Mouse (Mus musculus) urinary bladder, postnatal 25 days (tissue): ENCODE data around the gene Lrrfip2.
A peak's percentile ranks its signal among the peaks of the same experiment; 100 is the strongest.

Experiments
- DNase-seq: peaks from one replicate; pipeline ENCODE4 v3.0.0; 2022; ENCODE audit warnings: low spot score

Lrrfip2 gene

DNA sequence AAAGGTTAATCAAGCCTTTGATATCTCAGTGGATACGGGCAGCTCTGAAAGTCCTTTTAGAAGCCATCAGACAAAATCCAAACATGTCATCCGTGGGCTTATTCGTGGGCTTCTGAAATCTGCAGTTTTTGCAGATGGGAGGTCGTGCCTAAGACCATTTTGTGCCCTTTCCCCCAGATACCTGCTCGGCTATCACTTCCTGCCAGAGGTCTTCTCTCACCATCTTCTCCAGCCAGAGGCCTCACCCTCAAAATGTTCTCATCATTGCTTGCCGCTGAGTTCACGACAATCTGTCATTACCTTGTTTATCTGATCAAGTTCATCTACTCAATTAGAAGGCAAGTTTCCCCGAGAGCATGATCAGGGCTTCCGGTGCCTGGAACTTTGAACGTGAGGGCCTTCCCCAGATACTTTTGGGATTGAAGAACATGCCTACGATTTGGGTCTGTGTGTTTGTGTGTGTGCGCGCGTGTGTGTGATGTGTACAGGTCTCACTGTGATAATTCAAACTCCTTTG, at the start of gene Lrrfip2:
TSS of gene Lrrfip2 (plus strand) at position 467 of the 517 bp plus-strand sequence.
- no peak for DNase-seq

DNA sequence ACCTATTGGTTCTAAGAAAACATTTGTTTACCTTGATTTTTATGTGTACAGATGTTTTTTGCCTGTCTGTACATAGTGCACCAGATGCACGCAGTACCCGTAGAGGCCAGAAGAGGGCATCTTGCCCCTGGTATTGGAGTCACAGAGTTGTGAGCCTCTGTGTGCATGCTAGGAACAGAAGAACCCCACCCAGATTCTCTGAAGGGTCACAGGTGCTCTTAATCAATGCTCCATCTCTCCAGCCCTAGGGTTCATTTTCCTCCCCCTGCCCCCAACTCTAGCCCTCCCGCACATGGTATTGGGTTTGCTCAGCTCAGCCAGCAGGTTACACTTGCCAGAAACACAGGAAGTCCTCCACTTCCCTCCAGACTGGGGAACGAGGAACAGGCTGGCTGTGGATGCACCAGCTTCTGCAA, 46.8 kb upstream of the Lrrfip2 start:
- peak; percentile 52 for DNase-seq

DNA sequence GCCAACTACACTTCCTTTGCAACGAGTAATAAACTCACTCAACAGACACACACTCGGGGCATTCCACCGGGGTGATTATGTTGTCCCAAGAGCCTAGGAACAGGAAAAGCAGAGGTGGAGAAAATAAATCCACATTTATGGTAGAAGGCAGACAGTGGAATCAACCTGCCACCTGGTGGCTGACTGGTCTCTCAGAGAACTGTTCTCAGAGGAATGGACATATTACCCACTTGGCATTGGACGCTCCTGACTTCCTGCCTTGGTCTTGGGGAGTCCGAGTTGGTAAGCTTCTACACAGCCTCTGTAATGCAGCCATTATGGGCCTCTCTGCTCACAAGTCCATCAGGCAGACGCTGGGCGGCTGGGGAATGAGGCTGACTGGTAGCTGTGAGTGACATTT, 45.2 kb upstream of the Lrrfip2 start:
- no peak for DNase-seq

DNA sequence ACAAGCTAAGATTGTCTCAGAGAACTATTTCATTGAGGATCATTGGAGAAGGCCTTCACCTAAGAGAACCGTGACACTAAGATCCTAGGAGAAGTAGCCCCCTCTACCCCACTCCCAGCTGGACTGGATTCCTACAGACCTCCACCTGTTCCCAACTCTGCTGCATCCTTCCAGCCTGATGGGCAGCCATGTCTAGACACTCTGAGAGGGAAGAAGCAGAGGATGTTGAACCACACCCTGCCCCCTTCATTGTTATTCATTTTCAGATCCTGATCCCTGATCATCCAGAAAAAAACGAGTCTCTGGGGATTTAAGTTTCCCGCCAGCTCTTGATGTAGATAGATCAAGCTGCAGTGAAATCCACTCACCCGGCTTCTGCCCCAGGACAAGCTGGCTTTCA, 44.4 kb upstream of the Lrrfip2 start:
- no peak for DNase-seq

DNA sequence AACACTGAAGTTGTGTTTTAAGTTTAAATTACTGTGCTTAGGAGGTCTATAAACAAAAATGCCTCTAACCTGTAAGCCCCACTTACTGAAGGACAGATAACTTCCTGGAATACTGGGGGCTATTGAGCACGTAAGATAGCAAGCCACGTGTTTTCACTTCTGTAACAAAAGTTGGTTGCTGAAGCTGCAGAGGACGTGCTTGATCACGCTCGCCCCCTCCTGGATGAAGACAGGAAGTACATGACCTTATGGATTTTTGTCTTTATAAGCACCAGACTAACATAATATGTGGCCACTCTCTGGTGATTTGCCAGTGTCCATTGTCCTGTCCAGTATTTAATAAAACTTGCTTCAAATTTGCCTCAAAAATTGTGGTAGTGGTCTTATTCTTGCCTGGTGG, 39.6 kb upstream of the Lrrfip2 start:
- no peak for DNase-seq

DNA sequence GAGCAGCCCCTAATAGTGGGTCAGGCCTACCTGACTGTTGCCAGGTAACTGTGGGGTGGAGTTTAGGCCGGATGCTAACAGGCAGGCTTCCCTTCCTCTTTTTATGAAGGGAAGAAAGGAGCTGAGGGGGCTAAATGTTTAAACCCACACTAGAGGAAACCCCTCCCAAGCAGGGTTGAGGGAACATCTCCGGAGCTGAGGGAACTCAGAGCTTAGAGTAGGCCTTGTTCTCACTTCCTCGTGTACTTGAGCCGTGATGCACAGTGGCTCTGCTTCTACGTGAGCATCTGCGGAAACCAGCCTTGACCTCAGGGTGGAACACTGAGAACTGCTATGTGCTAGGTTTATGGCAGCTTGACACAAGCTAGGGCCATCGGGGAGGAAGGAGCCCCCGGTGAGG, 36.6 kb upstream of the Lrrfip2 start:
- no peak for DNase-seq

DNA sequence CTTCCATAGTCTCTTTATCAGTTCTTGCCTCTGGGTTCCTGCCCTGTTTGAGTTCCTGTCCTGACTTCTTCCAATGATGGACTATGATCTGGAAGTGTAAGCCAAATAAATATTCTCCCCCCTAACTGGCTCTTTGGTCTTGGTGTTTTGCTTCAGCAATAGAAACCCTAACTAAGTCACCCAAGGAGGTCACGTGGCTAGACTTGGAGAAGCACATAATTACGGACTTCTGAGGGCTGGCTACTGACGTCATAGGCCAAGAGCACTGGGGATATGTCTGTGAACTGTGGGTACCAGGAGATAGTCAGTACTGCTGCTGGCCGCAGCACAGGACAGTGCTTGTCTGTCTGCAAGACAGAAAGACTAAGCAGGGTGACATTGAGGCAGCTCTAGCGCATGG, 35.6 kb upstream of the Lrrfip2 start:
- DNase-seq = no peak

DNA sequence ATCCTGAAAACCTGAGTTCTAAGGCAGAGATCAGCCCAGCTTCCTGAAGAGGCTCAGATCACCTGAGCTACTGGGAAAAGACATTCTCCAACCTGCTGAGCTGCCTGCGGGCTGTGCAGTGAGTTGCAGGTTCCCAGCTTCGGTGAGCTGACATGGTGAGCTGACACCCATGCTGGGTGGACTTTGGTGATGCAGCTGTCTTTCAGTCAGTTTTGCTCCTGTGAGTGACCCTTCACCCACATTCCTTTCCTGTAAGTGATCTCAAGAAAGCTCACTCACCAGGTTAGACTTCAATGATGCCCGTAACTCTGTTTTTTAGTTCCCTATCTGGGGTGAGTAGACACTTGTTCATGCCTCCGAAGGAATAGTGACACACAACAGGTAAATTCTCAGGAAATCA, 32.1 kb upstream of the Lrrfip2 start:
- DNase-seq = no peak

DNA sequence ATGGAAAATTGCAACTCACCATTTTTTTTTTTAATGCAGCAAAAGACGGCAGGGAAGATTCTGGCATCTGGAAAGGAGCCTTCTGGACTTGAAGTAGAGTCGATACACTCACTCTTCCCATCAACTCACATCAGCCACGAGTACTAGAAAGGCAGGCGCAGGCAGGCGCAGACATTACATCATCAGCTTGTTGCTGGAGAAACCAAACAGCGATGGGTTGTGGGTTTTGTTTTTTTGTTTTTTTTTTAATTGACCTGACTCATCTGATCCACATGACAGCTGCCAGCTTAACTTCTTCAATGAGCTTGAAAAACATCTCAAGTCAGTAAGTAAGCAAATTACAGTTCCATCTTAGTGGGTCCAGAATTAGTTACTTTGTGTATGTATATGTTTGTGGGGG, 31.3 kb upstream of the Lrrfip2 start:
- DNase-seq = no peak

DNA sequence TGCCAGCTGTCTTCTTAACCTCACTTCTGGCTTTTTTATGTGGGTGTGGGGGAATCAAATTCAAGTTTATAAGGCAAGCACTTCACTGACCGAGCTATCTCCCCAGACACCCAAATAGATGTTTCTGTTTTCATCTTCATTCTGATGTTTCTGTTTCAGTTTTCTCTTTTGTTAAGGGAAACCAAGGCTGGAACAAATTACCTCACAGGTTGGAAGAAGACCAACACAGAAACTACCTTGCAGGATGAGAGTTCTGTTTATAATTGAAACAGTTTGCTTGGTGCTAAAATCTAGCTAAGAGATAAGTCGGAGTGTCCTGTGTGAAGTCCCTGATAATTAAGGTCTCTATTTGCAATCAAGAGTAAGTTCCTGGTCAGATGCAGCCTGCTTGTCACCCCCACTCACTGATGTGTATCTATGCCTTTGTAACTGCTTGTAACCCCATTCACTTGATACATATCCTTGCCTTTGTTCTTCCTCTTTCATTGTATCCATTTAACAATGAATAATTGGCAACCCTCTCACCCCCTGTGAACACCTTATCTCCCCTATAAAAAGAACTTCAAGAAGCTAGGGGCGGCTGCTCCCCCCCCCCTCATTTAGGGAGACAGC, 30.3 kb upstream of the Lrrfip2 start:
- no peak for DNase-seq

DNA sequence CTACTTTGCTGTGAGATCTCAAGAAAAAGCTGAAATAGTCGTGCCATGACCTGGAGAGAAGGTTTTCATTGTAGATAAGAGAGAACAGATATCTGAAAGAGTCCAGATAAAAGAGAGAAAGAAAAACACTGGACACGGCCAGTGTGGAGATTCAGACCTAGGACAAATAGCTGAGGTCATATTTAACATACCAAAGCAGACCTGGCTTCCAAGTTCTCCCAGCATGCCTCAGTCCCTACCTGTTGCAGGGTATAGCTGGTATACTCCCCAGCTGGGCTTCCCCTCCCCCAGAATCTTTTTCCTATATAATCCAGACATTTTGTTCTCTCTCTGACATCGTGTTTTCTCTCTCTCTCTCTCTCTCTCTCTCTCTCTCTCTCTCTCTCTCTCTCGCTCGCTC, 29.4 kb upstream of the Lrrfip2 start:
- no peak for DNase-seq

DNA sequence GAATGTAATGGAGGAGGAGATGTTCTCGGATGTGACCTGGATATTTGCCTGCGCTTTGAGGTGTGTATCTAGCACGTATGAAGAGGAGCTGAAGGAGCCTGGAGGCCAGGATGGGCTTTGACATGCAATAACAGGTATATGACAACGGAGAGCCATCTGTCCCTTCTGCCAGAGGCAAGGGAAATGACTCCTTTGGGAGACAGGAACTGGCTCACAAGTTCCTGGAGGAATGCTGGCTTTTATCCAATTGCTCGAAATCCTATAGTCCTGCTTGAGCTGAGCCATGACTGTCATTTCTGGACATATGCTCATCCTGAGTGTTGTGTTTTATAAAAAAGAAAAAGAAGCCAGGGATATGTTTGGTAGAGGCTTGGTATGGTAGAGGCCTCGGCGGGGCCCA, 28.5 kb upstream of the Lrrfip2 start:
- no peak for DNase-seq

DNA sequence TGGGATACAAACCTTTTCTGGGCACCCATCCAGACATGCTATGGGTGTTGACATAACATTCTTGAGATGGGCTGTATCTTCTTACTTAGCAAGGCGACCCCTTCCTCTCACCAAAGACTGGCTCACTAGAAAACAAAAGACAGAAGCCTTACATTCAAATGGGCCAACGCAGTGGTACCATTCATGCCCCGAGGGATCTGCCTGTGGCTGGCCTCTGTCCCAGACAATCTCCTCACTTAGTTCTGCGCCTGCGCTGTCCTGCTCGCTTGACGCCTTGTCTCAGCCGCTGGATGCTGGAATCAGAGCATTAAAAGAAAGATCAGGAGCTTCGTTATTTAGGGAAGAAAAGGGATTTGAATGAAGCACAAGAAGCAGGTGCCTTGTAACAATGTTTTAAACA, 24.7 kb upstream of the Lrrfip2 start:
- DNase-seq = no peak

DNA sequence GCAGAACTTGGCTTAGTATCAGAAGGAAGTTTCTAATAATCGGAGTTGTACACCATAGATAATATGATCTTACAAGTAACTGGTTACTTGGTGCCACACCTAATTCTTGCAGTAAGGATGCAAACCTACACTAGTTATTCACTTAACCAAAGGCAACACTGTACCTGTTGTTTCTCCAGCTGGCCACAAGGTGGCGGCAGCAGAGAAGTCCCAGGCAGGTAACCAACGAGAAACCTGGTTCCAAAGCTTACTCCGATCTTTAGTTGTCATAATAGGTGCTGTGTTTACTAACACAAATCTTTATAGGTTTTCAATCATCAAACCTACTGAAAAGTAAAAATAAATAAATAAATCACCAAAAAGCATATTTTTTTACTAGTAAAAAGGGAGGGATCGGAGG, 24.3 kb upstream of the Lrrfip2 start:
- DNase-seq = peak; percentile 57

DNA sequence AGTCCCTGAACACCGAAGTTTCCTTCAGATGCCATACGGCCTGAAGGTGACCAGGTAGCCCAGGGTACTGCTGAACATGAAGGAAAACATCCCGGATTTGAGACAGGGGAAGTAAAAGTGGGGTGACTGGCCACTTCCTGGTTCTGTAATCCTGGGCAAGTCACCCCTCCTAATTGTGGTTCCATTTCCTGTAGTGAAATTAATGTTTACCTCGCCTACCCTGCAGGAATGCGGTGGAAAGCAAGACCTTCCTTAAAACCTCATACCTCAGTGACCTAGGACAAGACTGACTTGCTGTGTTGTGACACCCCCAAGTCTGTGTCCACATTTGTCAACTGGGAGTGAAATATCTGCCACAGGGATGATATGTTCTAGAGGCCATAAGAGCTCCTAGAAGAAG, 22.8 kb upstream of the Lrrfip2 start:
- no peak for DNase-seq

DNA sequence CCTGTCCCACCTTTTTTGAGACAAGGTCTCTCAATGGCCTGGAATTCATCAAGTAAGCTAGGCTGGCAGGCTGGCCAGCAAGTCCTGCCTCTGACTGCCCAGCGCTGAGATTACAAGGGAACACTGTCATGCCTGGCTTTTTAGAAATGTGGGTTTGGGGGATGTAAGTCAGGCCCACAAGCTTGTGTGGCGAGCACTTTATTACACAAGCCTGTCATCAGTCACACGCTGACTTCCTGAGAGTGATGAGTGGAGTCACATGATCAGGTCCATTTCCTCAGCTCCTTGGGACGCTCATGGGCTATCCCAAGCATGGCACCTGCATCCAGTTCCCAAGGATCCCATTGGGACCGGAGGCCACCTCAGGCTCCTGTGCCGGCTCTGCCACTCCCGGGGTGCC, 21.7 kb upstream of the Lrrfip2 start:
- no peak for DNase-seq

DNA sequence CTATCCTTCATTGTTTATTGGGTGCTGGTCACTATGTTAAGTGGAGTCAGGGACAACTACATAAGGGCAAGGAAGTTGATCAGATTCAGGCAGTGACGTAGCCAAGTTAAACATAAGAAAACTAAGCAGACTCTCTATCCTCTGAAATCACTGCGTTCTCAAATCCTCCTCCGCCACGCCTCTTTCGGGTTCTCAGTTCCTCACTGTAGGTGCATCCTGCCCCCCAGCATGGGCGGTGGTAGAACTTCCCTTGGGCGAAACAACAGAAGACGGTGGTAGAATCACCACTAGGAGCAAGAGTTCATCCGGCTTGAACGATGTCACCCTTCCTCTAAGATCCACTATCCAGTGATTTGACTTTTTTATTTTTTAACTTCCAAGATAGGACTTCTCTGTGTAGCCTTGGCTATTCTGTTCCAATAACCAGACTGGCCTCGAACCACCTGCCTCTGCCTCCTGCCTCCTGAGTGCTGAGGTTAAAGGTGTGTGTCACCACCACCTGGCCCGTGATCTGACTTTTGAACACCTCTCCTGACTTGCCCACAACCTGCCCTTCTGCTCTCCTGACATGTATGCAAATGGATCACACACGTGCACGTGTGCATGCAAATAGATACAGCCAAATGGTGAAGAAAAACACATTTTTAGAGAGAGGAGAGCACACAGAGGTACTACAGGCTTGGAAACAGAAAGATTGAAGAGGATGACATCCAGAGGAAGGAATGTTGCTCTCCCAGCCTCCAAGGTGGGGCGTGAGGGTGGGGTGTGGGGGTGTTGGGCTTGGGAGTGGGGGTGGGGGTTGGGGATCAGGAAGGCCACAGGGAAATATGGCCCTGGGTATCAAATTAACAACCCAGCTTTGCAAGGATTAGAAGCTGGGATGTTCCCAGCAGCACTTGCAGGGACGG, 20.7 kb upstream of the Lrrfip2 start:
- DNase-seq = no peak

DNA sequence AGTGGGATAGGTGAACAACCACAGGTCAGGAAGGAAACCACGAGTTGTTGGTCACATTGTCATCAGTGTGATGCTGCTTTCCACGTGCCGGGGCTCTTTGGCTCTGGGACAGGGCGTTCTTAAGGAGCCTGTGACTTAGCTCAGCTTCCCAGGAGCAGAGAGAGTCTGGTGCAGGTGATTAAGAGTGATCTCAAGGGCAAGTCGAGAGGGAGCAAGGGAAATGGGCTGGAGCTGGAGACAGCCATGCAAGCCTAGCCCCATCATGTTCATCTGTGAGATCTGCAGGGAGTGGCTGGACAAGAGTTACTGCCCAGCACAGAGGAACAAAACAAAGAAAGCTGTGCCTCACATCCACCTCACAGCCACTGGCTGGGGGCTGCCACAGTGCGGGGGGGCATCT, 19.8 kb upstream of the Lrrfip2 start:
- DNase-seq = no peak

DNA sequence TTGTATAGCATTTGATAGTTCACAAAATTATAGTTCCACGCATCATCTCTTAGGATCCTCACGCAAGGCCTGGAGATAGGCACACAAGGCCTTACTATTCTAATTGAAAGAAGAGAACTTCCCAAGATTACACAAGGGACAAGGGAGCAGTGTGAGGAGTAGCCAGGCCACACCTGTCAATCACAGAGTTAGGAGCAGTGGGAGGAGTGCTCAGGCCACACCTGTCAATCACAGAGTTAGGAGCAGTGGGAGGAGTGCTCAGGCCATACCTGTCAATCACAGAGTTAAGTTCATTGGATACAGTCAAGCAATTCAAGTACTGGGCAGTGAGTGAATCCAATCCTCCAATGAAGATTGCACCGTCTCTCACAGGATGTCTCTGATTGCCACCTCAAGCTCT, 17.0 kb upstream of the Lrrfip2 start:
- DNase-seq = no peak

DNA sequence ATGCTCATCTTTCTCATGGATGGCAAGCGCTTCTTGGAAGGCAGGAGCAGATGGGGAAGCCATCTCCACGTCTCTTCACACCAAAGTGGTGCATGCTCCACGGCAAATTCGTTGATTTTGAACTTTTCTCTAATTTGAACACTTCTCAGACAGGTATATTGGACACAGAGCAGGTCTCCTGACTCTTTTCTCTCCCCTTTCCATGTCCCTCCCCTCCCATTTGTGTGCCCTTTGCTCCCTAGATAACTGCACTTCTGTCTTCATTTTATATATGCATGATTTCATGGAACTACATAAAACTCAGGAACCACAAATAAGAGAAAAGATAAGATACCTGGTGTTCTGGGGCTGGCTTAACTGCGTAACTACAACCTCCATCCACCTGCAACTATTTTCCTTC, 14.1 kb upstream of the Lrrfip2 start:
- no peak for DNase-seq

DNA sequence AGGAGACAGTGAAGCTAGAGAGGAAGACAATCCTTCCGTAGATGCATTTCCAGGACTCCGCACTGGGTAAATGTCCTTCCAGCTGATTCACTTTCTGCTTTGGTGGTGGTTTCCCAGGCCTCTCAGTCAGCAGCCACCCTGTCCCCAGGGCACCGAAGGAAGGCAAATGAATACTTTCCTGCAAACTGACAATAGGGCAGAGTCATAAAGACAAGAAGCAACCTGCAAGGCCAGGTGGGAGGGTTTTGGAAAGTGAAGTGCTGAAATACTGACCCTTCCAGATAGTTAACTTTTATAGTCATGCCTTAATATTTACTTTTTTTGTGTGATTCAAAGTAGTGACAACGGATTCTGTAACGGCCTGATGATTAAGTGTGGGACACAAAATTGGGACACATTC, 13.5 kb upstream of the Lrrfip2 start:
- no peak for DNase-seq

DNA sequence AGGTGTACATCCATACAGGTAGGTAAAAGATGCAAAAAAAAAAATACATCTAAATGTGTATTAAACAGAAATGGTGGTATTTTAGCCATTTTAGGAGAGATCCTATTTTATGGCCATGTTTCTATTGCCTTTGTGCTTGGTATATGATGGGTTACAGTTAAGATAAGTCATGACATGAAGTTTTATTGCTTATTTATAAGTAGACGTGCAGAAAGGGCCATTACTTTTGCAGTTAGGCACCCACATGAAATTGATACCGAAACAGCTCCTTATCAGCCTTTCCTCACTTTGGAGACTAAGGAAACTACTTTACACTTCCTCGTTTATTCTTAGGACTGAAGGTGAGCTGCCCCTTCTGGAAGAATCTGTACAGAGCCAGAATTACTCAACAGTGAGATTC, 9.5 kb upstream of the Lrrfip2 start:
- DNase-seq = no peak

DNA sequence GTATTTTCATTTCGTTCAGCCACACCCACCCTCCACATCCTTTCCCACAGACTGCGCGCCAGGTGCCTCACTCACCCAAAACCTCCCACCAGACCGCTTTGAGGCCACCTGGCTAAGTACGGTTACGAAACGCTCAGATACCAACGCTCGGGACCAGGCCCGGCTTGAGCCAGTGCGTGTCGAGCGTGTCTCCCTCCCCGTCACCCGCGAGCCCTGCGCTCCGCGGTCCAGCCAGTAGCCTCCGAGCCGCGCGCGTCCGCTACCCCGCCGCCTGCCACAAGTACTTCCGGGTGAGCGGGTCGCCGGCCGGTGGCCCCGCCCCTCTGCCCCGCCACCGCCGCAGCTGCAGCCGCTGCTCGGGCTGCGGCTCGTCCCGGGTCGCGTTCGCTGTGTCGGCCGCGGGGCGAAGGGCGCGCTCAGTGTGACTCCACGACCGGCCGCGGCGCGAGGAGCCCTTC, 431 bp downstream of the Lrrfip2 start:
- peak; percentile 82 for DNase-seq
